Mouse (Mus musculus): ENCODE measurements around the gene Olfr1377. TPM values are rescaled to one million over a fixed set of nuclear protein-coding genes. Genes with fewer than 3 reads are reported as not detected.

Olfr1377 gene
- polyA plus RNA-seq, 1 experiment from 2014 or later, result not detected

DNA sequence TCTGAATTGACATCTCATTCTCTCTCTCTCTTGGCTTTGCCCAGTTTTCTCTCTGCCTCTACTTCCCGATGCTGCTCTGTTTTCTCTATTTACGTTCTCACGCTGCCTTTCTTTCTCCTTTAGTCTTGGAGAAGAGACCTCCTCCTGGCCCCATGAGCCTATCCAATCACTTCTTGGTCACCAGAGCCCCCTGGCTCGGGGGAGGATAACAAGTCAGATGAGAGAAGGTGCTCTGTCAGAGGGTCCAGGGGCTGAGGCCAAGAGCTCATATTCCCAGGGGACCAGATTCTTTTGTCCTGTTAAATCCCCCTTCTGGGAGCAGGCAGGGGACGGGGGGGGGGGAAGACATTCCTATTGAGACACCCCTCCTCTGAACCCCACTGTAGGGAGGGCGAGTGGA, 28.1 kb upstream of the Olfr1377 start, which contains the start of gene Prop1:
TSS of gene Prop1 (minus strand) at position 101 of the 400 bp plus-strand sequence.
- H3K4me3 ChIP-seq (ENCODE audit: low read depth, low read length), result no peak within 1 kb of the TSS
- ATAC-seq (ENCODE audit: insufficient read depth) (no peak), DNase-seq (no peak)
- no peak for TF ChIP-seq CTCF (IDR thresholded peaks at IDR 0.05; ENCODE audit: low read depth)
- no peaks in the 10 kb centered on the region for H3K4me1 ChIP-seq (ENCODE audit: insufficient read depth)
- H3K9me3 ChIP-seq (ENCODE audit: low read depth, low read length), result no peaks in the 10 kb centered on the region
- H3K36me3 ChIP-seq (ENCODE audit: insufficient read depth), result no peaks in the 10 kb centered on the region
- H3K9ac ChIP-seq, result no peak within 1 kb of the TSS
- no peak within 1 kb of the TSS for H3K4me2 ChIP-seq
- H3K27me3 ChIP-seq (ENCODE audit: insufficient read depth, low read length), result no peaks in the 10 kb centered on the region
- H3K27ac ChIP-seq (ENCODE audit: low read depth), result no peak within 1 kb of the TSS
- WGBS, result 57% methylated on average over 6 of the region's 6 CpGs

GRCm38 (mm10) chr11:50964886-50965285, 16.9 kb upstream of the Olfr1377 start:
- Histone ChIP-seq H3K9ac (no peak overlapping the region), H3K27ac (ENCODE audit: low read depth) (no peak overlapping the region), H3K9me3 (ENCODE audit: low read depth, low read length) (no peaks in the 10 kb centered on the region), H3K4me2 (no peak overlapping the region), H3K27me3 (ENCODE audit: insufficient read depth, low read length) (no peaks in the 10 kb centered on the region), H3K4me3 (ENCODE audit: low read depth, low read length) (no peak overlapping the region), H3K36me3 (ENCODE audit: insufficient read depth) (no peaks in the 10 kb centered on the region), H3K4me1 (ENCODE audit: insufficient read depth) (no peaks in the 10 kb centered on the region)
- no peak for TF ChIP-seq CTCF (IDR thresholded peaks at IDR 0.05; ENCODE audit: low read depth)
- WGBS, result 81% methylated on average over 2 of the region's 2 CpGs
- no peak for ATAC-seq (ENCODE audit: insufficient read depth)
- peak; percentile 44 for DNase-seq

DNA sequence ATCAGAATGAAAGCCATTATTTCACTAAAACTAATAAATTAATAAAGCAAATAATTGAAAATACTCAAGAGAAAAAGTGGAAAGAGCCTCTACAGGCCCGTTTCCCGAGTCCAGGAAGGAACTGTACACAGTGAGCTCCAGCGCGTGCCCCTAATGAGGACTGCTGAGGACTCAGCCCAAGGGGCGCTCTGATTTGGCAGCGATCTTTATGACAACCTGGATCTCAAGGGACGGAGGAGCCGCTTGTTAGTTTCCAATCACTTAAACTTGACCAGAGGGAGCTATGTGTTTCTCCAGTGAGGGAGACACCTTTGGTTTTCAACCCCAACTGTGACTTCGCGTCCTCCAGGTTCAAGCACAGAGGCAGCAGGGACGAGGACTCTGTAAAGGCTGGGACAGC, 15.5 kb upstream of the Olfr1377 start, which contains the start of gene Olfr1378:
TSS of gene Olfr1378 (plus strand) at position 301 of the 400 bp plus-strand sequence.
- DNase-seq, result no peak

GRCm38 (mm10) chr11:50977216-50977615, 4.6 kb upstream of the Olfr1377 start:
- ATAC-seq (ENCODE audit: insufficient read depth) (no peak), DNase-seq (peak; percentile 23)
- no peak overlapping the region for H3K9ac ChIP-seq
- no peak overlapping the region for H3K4me2 ChIP-seq
- no peaks in the 10 kb centered on the region for H3K9me3 ChIP-seq (ENCODE audit: low read depth, low read length)
- 68% methylated on average over 4 of the region's 4 CpGs for WGBS
- H3K36me3 ChIP-seq (ENCODE audit: insufficient read depth), result no peaks in the 10 kb centered on the region
- H3K27me3 ChIP-seq (ENCODE audit: insufficient read depth, low read length), result no peaks in the 10 kb centered on the region
- no peak overlapping the region for H3K27ac ChIP-seq (ENCODE audit: low read depth)
- H3K4me1 ChIP-seq (ENCODE audit: insufficient read depth), result no peaks in the 10 kb centered on the region
- no peak overlapping the region for H3K4me3 ChIP-seq (ENCODE audit: low read depth, low read length)
- TF ChIP-seq CTCF (IDR thresholded peaks at IDR 0.05; ENCODE audit: low read depth), result peak; percentile 48

More for the DNA sequence above, 15.5 kb upstream of the Olfr1377 start, which contains the start of gene Olfr1378:
- no peaks in the 10 kb centered on the region for H3K36me3 ChIP-seq (ENCODE audit: insufficient read depth)
- 81% methylated on average over 11 of the region's 11 CpGs for WGBS
- H3K4me2 ChIP-seq, result no peak within 1 kb of the TSS
- H3K27ac ChIP-seq (ENCODE audit: low read depth), result no peak within 1 kb of the TSS
- no peaks in the 10 kb centered on the region for H3K4me1 ChIP-seq (ENCODE audit: insufficient read depth)
- no peak within 1 kb of the TSS for H3K9ac ChIP-seq
- H3K9me3 ChIP-seq (ENCODE audit: low read depth, low read length), result no peaks in the 10 kb centered on the region
- no peak within 1 kb of the TSS for H3K4me3 ChIP-seq (ENCODE audit: low read depth, low read length)
- no peak for ATAC-seq (ENCODE audit: insufficient read depth)
- TF ChIP-seq CTCF (IDR thresholded peaks at IDR 0.05; ENCODE audit: low read depth), result no peak
- no peaks in the 10 kb centered on the region for H3K27me3 ChIP-seq (ENCODE audit: insufficient read depth, low read length)

GRCm38 (mm10) chr11:51003296-51003695, 21.5 kb downstream of the Olfr1377 start, which contains the start of gene Olfr51:
Olfr51 (plus strand) TSS chr11:51003596.
- ATAC-seq (ENCODE audit: insufficient read depth) (no peak), DNase-seq (no peak)
- no peak within 1 kb of the TSS for H3K27ac ChIP-seq (ENCODE audit: low read depth)
- no peak for TF ChIP-seq CTCF (IDR thresholded peaks at IDR 0.05; ENCODE audit: low read depth)
- no peak within 1 kb of the TSS for H3K4me2 ChIP-seq
- H3K36me3 ChIP-seq (ENCODE audit: insufficient read depth), result no peaks in the 10 kb centered on the region
- H3K9ac ChIP-seq, result no peak within 1 kb of the TSS
- no peaks in the 10 kb centered on the region for H3K9me3 ChIP-seq (ENCODE audit: low read depth, low read length)
- WGBS, result 62% methylated on average over 5 of the region's 5 CpGs
- H3K4me3 ChIP-seq (ENCODE audit: low read depth, low read length), result no peak within 1 kb of the TSS
- no peaks in the 10 kb centered on the region for H3K4me1 ChIP-seq (ENCODE audit: insufficient read depth)
- no peaks in the 10 kb centered on the region for H3K27me3 ChIP-seq (ENCODE audit: insufficient read depth, low read length)

DNA sequence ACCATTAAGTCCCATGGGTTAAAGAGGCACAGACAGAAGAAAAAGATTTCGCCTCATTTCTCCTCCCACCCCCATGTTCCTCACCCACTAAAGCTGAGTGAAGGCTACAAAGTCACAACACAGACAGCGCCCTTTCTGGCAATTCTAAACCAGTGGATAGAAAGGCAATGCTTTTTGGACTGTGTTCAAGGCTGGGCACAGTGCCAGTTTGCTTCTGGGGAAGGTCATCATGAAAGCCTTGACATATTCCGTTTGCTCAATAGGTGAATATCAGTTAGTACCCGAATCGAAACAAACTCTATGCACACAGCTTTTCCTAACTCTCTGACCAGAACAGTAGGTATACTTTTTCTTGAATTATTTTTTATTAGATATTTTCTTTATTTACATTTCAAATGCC, 30.1 kb downstream of the Olfr1377 start:
- no peak for TF ChIP-seq CTCF (IDR thresholded peaks at IDR 0.05; ENCODE audit: low read depth)

DNA sequence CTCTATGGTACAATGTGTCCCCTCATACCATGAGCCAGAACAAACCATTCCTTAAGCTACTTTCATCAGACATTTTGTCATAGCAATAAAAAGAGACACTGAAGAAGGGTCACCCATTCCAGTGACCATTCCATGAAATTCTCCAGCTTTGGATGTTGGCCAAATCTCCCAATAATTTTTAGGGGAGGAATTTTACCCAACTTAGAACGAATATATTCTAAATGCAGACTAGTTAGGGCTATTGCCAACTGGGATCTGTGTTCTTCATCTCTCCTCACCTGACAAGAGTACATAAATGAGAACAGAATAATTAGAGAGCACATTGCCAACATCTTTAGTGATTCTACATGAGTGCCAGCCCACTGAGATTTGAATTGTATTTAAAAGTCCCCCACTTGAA, 32.2 kb downstream of the Olfr1377 start, which contains the start of gene Olfr54:
TSS of gene Olfr54 (plus strand) at position 301 of the 400 bp plus-strand sequence.
- no peak within 1 kb of the TSS for H3K9ac ChIP-seq
- H3K4me1 ChIP-seq (ENCODE audit: insufficient read depth), result no peaks in the 10 kb centered on the region
- H3K9me3 ChIP-seq (ENCODE audit: low read depth, low read length), result no peaks in the 10 kb centered on the region
- DNase-seq (no peak), ATAC-seq (ENCODE audit: insufficient read depth) (no peak)
- no peaks in the 10 kb centered on the region for H3K27me3 ChIP-seq (ENCODE audit: insufficient read depth, low read length)
- H3K4me3 ChIP-seq (ENCODE audit: low read depth, low read length), result no peak within 1 kb of the TSS
- 38% methylated on average over 1 of the region's 1 CpGs for WGBS
- H3K36me3 ChIP-seq (ENCODE audit: insufficient read depth), result no peaks in the 10 kb centered on the region
- no peak within 1 kb of the TSS for H3K4me2 ChIP-seq
- TF ChIP-seq CTCF (IDR thresholded peaks at IDR 0.05; ENCODE audit: low read depth), result no peak
- no peak within 1 kb of the TSS for H3K27ac ChIP-seq (ENCODE audit: low read depth)

More for the DNA sequence above, 30.1 kb downstream of the Olfr1377 start:
- no peaks in the 10 kb centered on the region for H3K4me1 ChIP-seq (ENCODE audit: insufficient read depth)
- 41% methylated on average over 5 of the region's 5 CpGs for WGBS
- H3K4me2 ChIP-seq, result no peak overlapping the region
- no peaks in the 10 kb centered on the region for H3K27me3 ChIP-seq (ENCODE audit: insufficient read depth, low read length)
- H3K4me3 ChIP-seq (ENCODE audit: low read depth, low read length), result no peak overlapping the region
- peak; percentile 77 for DNase-seq
- ATAC-seq (ENCODE audit: insufficient read depth), result no peak
- no peaks in the 10 kb centered on the region for H3K9me3 ChIP-seq (ENCODE audit: low read depth, low read length)
- no peak overlapping the region for H3K27ac ChIP-seq (ENCODE audit: low read depth)
- no peaks in the 10 kb centered on the region for H3K36me3 ChIP-seq (ENCODE audit: insufficient read depth)
- H3K9ac ChIP-seq, result no peak overlapping the region

Measured in lung, embryonic 14.5 days (tissue).